Mouse (Mus musculus) heart, postnatal 10 days (tissue): ENCODE measurements around the gene Isyna1. TPM values are rescaled to one million over a fixed set of nuclear protein-coding genes. Genes with fewer than 3 reads are reported as not detected.

ENCODE experiments used
- total RNA-seq, 2 experiments: library from RNA; stranded (reverse); gene quantifications; 2 replicates each; pipeline ENCODE4 v1.2.3; 2021

The Isyna1 gene
- total RNA-seq, 2 experiments from 2014 or later: 25.8 to 29.6 TPM

Other genes starting within 250 kb of the Isyna1 start
- 10 to 100 TPM; 40.8 to 48.8 TPM for gene Upf1, start 241.1 kb upstream of the Isyna1 start, total RNA-seq
- 1 to 10 TPM; 2.4 to 3.4 TPM for gene Comp, start 220.8 kb upstream of the Isyna1 start, total RNA-seq
- gene Crtc1, start 154.8 kb upstream of the Isyna1 start, total RNA-seq: 10 to 100 TPM; 11.0 to 15.6 TPM
- 1 to 10 TPM; 8.4 to 8.9 TPM for gene Klhl26, start 117.4 kb upstream of the Isyna1 start, total RNA-seq
- not detected for gene Tmem59l, start 107.0 kb upstream of the Isyna1 start, total RNA-seq
- under 1 TPM; 0.38 to 0.72 TPM for gene Crlf1, start 101.2 kb upstream of the Isyna1 start, total RNA-seq
- 100 to 1,000 TPM; 108 to 114 TPM for gene Rex1bd, start 87.6 kb upstream of the Isyna1 start, total RNA-seq
- 1,000 to 10,000 TPM; 1,604 to 1,683 TPM for gene Uba52, start 83.6 kb upstream of the Isyna1 start, total RNA-seq
- 100 to 1,000 TPM; 185 to 190 TPM for gene Fkbp8, start 66.6 kb upstream of the Isyna1 start, total RNA-seq
- 10 to 100 TPM; 79.5 to 81.3 TPM for gene Kxd1, start 66.4 kb upstream of the Isyna1 start, total RNA-seq
- 10 to 100 TPM; 15.9 to 17.9 TPM for gene Ell, start 54.9 kb upstream of the Isyna1 start, total RNA-seq
- gene Ssbp4, start 14.5 kb downstream of the Isyna1 start, total RNA-seq: 10 to 100 TPM; 54.7 to 55.6 TPM
- 1 to 10 TPM; 1.1 to 1.6 TPM for gene Lrrc25, start 21.8 kb downstream of the Isyna1 start, total RNA-seq
- 1 to 10 TPM in 1 of 2 experiments, under 1 TPM in 1; 0.86 to 1.1 TPM for gene Gdf15, start 38.1 kb downstream of the Isyna1 start, total RNA-seq
- gene Pgpep1, start 66.0 kb downstream of the Isyna1 start, total RNA-seq: 10 to 100 TPM; 39.6 to 42.9 TPM
- 10 to 100 TPM; 82.8 to 94.1 TPM for gene Lsm4, start 78.9 kb downstream of the Isyna1 start, total RNA-seq
- gene Jund, start 104.6 kb downstream of the Isyna1 start, total RNA-seq: 100 to 1,000 TPM; 178 to 214 TPM
- gene Iqcn, start 109.1 kb downstream of the Isyna1 start, total RNA-seq: under 1 TPM in 1 of 2 experiments, not detected in 1; 0.07 TPM
- not detected for gene Gm3336, start 124.2 kb downstream of the Isyna1 start, total RNA-seq
- 1 to 10 TPM; 2.0 to 4.0 TPM for gene Pde4c, start 129.3 kb downstream of the Isyna1 start, total RNA-seq
- 10 to 100 TPM; 37.3 to 38.9 TPM for gene Rab3a, start 160.3 kb downstream of the Isyna1 start, total RNA-seq
- 10 to 100 TPM; 32.0 to 39.7 TPM for gene Mpv17l2, start 166.6 kb downstream of the Isyna1 start, total RNA-seq
- gene Pik3r2, start 182.3 kb downstream of the Isyna1 start, total RNA-seq: 10 to 100 TPM; 37.1 to 40.2 TPM
- 1 to 10 TPM; 7.9 to 9.3 TPM for gene Mast3, start 210.7 kb downstream of the Isyna1 start, total RNA-seq
- under 1 TPM in 1 of 2 experiments, not detected in 1; 0.53 TPM for gene Il12rb1, start 214.1 kb downstream of the Isyna1 start, total RNA-seq
- gene Arrdc2, start 245.3 kb downstream of the Isyna1 start, total RNA-seq: 10 to 100 TPM in 1 of 2 experiments, 1 to 10 TPM in 1; 4.7 to 18.5 TPM